Mouse (Mus musculus) lung, embryonic 15.5 days (tissue): ENCODE data around the gene Plagl2. TPM values are rescaled to one million over a fixed set of nuclear protein-coding genes. Genes with fewer than 3 reads are reported as not detected.

Source experiments
- ATAC-seq: fragments of 200-750 bp; cut with Nextera tagmentation; 2 replicates; pipeline ENCODE4 v1.8.0; 2017; ENCODE audit warnings: moderate number of reproducible peaks, borderline replicate concordance; ENCODE audit not compliant: low FRiP score, low TSS enrichment; ENCODE audit errors: extremely low read depth
- H3K27ac ChIP-seq: fragments of 300-500 bp; sonication (generic); 2 replicates; pipeline ENCODE4 v1.5.1; 2015; ENCODE audit warnings: moderate library complexity, mild to moderate bottlenecking, inconsistent platforms
- H3K27me3 ChIP-seq: fragments of 300-500 bp; sonication (generic); 2 replicates; pipeline ENCODE4 v1.6.1; 2015; ENCODE audit warnings: inconsistent platforms
- H3K36me3 ChIP-seq: fragments of 300-500 bp; sonication (generic); 2 replicates; pipeline ENCODE4 v1.6.1; 2015; ENCODE audit warnings: inconsistent platforms
- H3K4me1 ChIP-seq: fragments of 300-500 bp; sonication (generic); 2 replicates; pipeline ENCODE4 v1.6.1; 2015; ENCODE audit warnings: inconsistent platforms
- H3K4me2 ChIP-seq: fragments of 300-500 bp; sonication (generic); 2 replicates; pipeline ENCODE4 v1.6.1; 2015; ENCODE audit warnings: inconsistent platforms, mild to moderate bottlenecking, moderate library complexity
- H3K4me3 ChIP-seq: fragments of 300-500 bp; sonication (generic); 2 replicates; pipeline ENCODE4 v1.5.1; 2015; ENCODE audit warnings: mild to moderate bottlenecking, inconsistent platforms
- H3K9ac ChIP-seq: fragments of 300-500 bp; sonication (generic); 2 replicates; pipeline ENCODE4 v1.6.1; 2015; ENCODE audit warnings: inconsistent platforms
- H3K9me3 ChIP-seq: fragments of 300-500 bp; sonication (generic); 2 replicates; pipeline ENCODE4 v1.6.1; 2016; ENCODE audit warnings: inconsistent platforms
- WGBS: fragments of 180-500 bp; shearing (Covaris S2); methylation state at CpG from one replicate; pipeline ENCODE4 v1.1.7; 2015; 5-methylcytosine and 5-hydroxymethylcytosine counted together
- polyA plus RNA-seq: library from polyadenylated mRNA; unstranded; fragments of >200 nt; fragmentation: Nextera tagmentation; extraction: Ambion mirVana; gene quantifications from 2 replicates; pipeline ENCODE4 v1.2.1, GENCODE M21; 2015

Gene Plagl2
- polyA plus RNA-seq, 1 experiment from 2014 or later = 12.9 TPM

DNA sequence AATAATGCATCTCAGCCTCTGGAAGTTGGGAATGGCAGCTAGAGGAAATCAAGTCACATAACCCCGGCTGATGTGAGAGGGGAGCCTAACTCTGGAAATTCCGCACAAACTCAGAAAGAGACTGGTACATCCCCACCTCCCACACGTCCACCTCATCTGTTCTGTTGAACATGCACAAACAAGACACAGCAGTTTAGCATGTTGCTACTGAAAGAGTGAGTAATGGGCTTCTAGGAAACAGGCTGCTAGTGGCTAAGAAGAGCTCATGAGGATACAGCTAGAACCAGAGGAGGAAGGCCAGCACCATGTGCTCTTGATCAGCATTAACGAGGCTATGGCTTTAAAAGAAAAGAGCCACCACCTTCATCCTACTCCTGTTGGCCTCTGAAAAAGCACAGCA lies 3.3 kb downstream of the Plagl2 start:
- peak overlapping the region; percentile 6; the same call in 1 of the 2 replicates for H3K4me3 ChIP-seq
- peaks cover 48% of the 10 kb centered on the region for H3K4me1 ChIP-seq
- peaks cover 28% of the 10 kb centered on the region for H3K36me3 ChIP-seq
- H3K9ac ChIP-seq = peak overlapping the region; percentile 5; the same call in 1 of the 2 replicates
- H3K27me3 ChIP-seq = no peaks in the 10 kb centered on the region
- ATAC-seq = no peak
- H3K4me2 ChIP-seq = peak overlapping the region; percentile 72
- peak overlapping the region; percentile 96 for H3K27ac ChIP-seq
- H3K9me3 ChIP-seq = no peaks in the 10 kb centered on the region
- WGBS = 50% methylated on average over 4 of the region's 4 CpGs

DNA sequence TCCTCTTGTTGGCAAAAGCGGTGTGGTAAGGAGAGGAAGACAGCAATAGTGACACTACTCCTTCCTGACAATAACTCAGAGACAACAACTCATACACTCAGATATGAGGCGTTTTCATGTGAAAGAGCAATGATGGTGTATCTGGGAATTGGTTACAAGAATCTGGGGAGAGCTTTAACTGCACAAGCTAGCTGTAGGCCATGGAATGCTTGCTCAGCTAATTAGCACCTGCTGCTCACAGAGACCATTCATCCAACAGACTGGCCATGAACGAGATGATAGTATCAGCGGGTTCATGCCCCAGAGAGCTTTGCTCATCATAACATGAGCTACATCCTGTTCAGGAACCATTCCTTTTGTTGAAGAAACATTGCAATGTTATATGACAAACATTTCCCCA lies 4.0 kb downstream of the Plagl2 start:
- Histone ChIP-seq H3K9ac (no peak overlapping the region; the same call in 1 of the 2 replicates), H3K4me2 (no peak overlapping the region), H3K4me3 (no peak overlapping the region), H3K27ac (peak overlapping the region; percentile 96), H3K36me3 (peaks cover 33% of the 10 kb centered on the region), H3K4me1 (peaks cover 41% of the 10 kb centered on the region), H3K9me3 (no peaks in the 10 kb centered on the region), H3K27me3 (no peaks in the 10 kb centered on the region)
- ATAC-seq = no peak
- WGBS = 65% methylated on average over 4 of the region's 4 CpGs

DNA sequence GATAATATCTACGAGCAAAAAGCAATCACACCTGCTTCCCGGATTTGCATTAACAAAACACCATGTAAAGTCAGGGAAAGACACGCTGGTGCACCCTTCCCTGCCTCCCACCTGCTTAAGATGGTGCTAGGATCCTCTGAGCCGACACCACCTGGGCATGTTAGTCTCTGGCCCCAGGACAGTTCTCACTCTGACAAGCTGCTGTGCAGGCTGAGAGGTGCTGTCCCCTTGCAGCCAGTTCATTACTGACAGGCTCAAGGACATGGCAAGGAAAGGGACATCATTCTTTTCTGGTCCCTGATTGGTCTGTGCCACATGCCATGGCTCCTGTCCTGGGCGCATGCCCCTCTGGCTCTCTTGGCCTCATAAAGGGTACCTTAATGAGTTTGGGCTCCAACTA lies 12.7 kb downstream of the Plagl2 start:
- Histone ChIP-seq H3K27me3 (no peaks in the 10 kb centered on the region), H3K4me1 (peaks cover 15% of the 10 kb centered on the region), H3K9ac (no peak overlapping the region), H3K4me3 (no peak overlapping the region), H3K36me3 (peaks cover 51% of the 10 kb centered on the region), H3K27ac (no peak overlapping the region), H3K4me2 (no peak overlapping the region), H3K9me3 (no peaks in the 10 kb centered on the region)
- 83% methylated on average over 5 of the region's 5 CpGs for WGBS
- no peak for ATAC-seq

DNA sequence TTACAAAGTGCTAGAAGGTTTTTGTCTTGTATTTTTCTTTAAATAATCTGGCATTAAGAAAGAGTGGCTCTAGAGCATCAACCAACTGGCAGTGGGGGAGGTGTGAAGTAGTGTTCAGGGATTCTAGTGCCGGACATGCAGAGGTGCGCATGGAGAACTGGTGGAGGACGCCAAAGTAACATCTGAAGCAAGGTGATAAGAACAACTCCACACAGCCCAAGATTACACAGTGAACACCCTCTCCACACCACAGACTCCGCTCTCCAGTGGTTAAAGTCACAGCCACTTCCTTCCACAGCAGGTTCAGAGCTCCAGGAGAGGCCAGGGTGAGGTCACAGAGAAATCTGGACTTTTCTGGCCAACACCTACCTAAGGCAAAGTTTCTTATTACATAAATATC lies 13.3 kb downstream of the Plagl2 start:
- no peak for ATAC-seq
- no peak overlapping the region for H3K9ac ChIP-seq

DNA sequence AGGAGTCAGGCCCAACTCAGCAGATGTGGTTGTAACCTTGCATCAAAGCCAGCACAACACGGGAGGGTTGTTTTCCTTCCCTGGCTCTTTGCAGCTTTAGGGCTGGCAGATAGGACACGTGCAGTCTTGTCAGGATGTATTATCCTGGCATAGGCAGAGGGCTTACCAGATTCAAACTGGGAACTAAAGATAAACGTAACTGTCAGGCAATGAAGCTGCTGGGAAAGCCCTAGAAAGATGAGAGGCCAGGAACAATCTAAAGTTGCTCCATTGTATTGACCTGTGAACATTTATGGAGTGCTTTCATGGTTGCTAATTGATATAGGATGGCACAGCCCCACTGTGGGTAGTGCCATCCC lies 15.7 kb downstream of the Plagl2 start:
- Histone ChIP-seq H3K4me2 (peak overlapping the region; percentile 90), H3K27me3 (no peaks in the 10 kb centered on the region), H3K4me1 (peaks cover 15% of the 10 kb centered on the region), H3K36me3 (peaks cover 24% of the 10 kb centered on the region), H3K27ac (peak overlapping the region; percentile 57; the same call in 1 of the 2 replicates), H3K9me3 (no peaks in the 10 kb centered on the region), H3K4me3 (peak overlapping the region; percentile 67), H3K9ac (peak overlapping the region; percentile 70)
- 8% methylated on average over 3 of the region's 3 CpGs for WGBS
- 0 out of 2 replicates have a peak, but pooled peaks have one; percentile 13 for ATAC-seq

More for the DNA sequence above, 13.3 kb downstream of the Plagl2 start:
- Histone ChIP-seq H3K27ac (no peak overlapping the region), H3K4me1 (peaks cover 15% of the 10 kb centered on the region), H3K9me3 (no peaks in the 10 kb centered on the region), H3K27me3 (no peaks in the 10 kb centered on the region), H3K4me3 (no peak overlapping the region), H3K36me3 (peaks cover 46% of the 10 kb centered on the region), H3K4me2 (no peak overlapping the region)
- 65% methylated on average over 4 of the region's 4 CpGs for WGBS

DNA sequence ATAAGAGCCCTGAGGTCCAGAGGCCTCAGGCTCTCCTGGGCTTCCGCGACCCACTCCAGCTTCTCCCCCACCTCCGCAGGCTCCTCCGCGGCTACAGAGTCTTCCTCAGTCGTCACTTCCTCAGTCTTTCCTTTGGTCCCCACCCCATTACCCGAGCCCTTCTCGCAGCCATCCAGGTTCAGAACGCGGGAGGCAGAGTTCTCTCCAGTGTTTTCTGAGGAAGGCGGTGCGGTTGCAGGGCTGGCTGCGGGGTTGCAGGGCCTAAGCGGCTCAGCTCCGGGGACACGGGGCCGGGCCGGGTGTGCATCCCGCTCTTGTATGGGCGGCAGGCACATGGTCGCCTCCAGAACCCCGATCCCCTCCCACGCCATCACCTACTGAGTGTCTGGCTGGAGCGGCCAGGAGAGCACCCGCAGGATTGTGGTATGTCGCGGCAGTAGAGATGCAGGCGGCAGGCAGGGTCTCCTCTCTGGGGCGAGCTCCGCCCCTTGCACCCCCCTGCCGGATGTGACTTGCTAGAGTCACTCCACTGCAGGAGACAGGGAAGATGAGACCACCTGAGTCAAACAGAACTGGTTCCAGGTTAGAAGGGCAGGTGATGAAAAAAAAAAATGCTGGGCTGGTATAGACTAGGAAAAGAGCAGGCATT lies 16.2 kb downstream of the Plagl2 start, which contains the start of gene Tspyl3:
Gene Tspyl3, minus strand, starts transcription at position 496 of the 649 bp plus-strand sequence.
- ATAC-seq = peak; percentile 77; the same call in 1 of the 2 replicates

DNA sequence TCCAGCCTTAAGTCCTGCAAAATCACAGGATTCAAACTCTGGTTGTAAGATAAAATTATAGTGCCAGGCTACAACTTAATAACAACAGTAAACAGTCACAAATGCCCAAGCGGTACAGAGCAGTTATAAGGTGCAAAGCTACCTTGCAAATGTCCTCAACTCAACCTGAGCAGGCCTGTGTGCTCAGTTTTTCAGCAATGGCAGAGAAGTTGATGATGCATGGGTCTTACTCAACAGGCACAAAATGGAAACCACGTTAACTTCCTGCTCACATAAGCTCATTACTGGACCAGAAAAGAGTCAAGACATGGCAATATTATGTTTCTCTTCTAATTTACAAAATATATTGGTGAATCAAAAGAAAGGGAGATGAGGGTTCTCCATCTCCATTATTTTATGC lies 18.7 kb downstream of the Plagl2 start:
- 0 out of 2 replicates have a peak, but pooled peaks cover 2% of the 10 kb centered on the region for H3K36me3 ChIP-seq
- 86% methylated on average over 2 of the region's 2 CpGs for WGBS
- H3K9me3 ChIP-seq = no peaks in the 10 kb centered on the region
- H3K27ac ChIP-seq = no peak overlapping the region
- peaks cover 15% of the 10 kb centered on the region for H3K4me1 ChIP-seq
- no peak overlapping the region for H3K9ac ChIP-seq
- no peak overlapping the region for H3K4me3 ChIP-seq
- ATAC-seq = no peak
- H3K27me3 ChIP-seq = no peaks in the 10 kb centered on the region
- H3K4me2 ChIP-seq = no peak overlapping the region

More for the DNA sequence above, 16.2 kb downstream of the Plagl2 start, which contains the start of gene Tspyl3:
- Histone ChIP-seq H3K4me3 (peak within 1 kb of the TSS; percentile 67), H3K27ac (peak within 1 kb of the TSS; percentile 64), H3K4me1 (peaks cover 15% of the 10 kb centered on the region), H3K9ac (peak within 1 kb of the TSS; percentile 70), H3K27me3 (no peaks in the 10 kb centered on the region), H3K4me2 (peak within 1 kb of the TSS; percentile 90), H3K9me3 (no peaks in the 10 kb centered on the region), H3K36me3 (peaks cover 19% of the 10 kb centered on the region)
- WGBS = under 1% methylated on average over 31 of the region's 31 CpGs

DNA sequence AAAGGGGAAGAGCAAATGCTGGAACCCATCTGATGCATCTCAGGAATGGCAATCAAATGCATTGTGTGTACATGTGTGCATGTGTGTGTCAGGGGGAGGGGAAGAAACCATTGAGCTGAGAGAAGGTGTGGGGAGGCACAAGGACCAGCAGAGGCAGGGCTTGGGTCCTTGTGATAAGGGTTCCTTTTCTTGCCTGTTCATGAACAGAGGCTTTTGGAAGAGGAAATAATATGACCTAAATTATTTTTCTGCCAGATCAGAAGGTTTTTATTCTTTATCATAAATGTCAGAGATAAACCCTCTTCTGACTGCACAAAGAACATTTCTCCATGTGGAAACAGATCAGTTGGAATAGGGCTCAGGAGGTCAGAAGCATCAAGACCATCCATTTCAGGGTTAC lies 19.1 kb downstream of the Plagl2 start:
- ATAC-seq = no peak
- Histone ChIP-seq H3K9me3 (no peaks in the 10 kb centered on the region), H3K27ac (no peak overlapping the region), H3K4me2 (no peak overlapping the region), H3K36me3 (no peaks in the 10 kb centered on the region), H3K27me3 (no peaks in the 10 kb centered on the region), H3K9ac (no peak overlapping the region), H3K4me3 (no peak overlapping the region), H3K4me1 (peaks cover 15% of the 10 kb centered on the region)

DNA sequence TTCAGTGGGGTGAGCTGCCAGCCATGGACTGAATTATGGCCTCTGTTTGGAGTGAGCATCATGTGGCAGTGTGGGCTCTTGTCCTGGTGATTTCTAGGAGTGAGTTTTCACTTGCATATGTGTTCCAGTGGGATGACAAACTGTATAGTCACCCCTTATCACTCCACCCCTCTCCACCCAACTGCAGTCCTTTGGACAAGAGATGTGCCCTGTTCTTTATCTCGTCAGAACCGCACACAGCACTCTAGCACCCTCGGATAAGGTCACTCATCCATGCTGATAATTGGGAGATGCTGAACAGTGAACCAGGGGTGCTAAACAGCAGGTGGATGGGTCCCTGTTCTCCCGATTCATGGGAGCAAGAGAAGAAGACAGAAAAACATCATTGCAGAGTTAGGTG lies 19.6 kb downstream of the Plagl2 start:
- no peaks in the 10 kb centered on the region for H3K9me3 ChIP-seq
- H3K27me3 ChIP-seq = no peaks in the 10 kb centered on the region
- no peak overlapping the region for H3K27ac ChIP-seq
- 77% methylated on average over 4 of the region's 4 CpGs for WGBS
- H3K4me2 ChIP-seq = no peak overlapping the region
- ATAC-seq = no peak
- H3K4me1 ChIP-seq = peaks cover 15% of the 10 kb centered on the region
- H3K9ac ChIP-seq = no peak overlapping the region
- no peaks in the 10 kb centered on the region for H3K36me3 ChIP-seq
- H3K4me3 ChIP-seq = no peak overlapping the region

DNA sequence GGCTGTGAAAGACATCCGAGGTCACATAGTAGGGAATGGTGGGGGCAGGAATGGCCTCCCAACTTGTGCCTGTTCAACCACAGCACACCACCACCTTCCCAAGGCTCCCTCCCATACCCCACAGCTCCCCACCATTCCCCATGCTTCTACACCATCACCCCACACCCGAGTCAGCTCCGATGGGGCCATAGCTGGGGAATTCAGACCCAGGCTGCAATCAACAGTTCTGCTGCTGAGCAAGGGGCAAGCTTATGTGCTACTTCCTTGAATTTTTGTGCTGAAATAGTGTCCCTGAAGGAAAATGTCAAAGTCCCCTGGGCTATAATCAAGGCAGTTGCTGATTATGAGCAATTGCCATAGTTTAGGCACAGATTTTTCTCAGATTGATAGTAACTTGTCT lies 22.7 kb downstream of the Plagl2 start:
- WGBS = 63% methylated on average over 3 of the region's 3 CpGs
- H3K27ac ChIP-seq = no peak overlapping the region
- ATAC-seq = no peak

DNA sequence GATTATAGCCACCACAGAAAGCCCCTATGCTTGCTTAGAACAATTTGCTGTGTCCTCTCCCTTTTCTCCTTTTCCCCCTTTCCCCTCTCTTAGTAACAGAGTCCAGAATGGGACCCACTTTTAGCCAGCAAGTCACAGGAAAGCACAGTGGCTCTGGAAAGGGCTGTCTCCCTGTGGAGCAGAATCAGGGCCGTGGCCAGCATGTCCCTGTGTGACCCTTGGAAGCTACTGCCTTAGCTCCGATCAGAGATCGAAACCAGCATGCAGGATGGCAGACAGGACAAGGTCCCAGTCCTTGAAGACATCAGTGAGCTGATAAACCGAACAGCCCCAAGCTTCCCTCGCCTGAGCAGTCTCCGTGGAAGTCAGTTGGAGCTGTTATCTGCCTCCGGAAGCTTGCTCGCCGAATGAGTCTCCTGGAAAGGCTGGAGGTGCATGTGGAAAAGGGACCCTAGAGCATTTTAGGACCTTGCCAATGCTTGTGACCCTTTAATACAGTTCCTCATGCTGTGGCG lies 23.3 kb downstream of the Plagl2 start:
- Histone ChIP-seq H3K27me3 (no peaks in the 10 kb centered on the region), H3K9ac (no peak overlapping the region), H3K36me3 (no peaks in the 10 kb centered on the region), H3K27ac (no peak overlapping the region), H3K4me2 (no peak overlapping the region), H3K9me3 (no peaks in the 10 kb centered on the region), H3K4me3 (no peak overlapping the region), H3K4me1 (peaks cover 5% of the 10 kb centered on the region; the same call in 1 of the 2 replicates)
- no peak for ATAC-seq
- WGBS = 77% methylated on average over 10 of the region's 10 CpGs

More for the DNA sequence above, 22.7 kb downstream of the Plagl2 start:
- no peak overlapping the region for H3K4me2 ChIP-seq
- peaks cover 5% of the 10 kb centered on the region; the same call in 1 of the 2 replicates for H3K4me1 ChIP-seq
- H3K27me3 ChIP-seq = no peaks in the 10 kb centered on the region
- H3K9ac ChIP-seq = no peak overlapping the region
- H3K36me3 ChIP-seq = no peaks in the 10 kb centered on the region
- H3K4me3 ChIP-seq = no peak overlapping the region
- H3K9me3 ChIP-seq = no peaks in the 10 kb centered on the region

DNA sequence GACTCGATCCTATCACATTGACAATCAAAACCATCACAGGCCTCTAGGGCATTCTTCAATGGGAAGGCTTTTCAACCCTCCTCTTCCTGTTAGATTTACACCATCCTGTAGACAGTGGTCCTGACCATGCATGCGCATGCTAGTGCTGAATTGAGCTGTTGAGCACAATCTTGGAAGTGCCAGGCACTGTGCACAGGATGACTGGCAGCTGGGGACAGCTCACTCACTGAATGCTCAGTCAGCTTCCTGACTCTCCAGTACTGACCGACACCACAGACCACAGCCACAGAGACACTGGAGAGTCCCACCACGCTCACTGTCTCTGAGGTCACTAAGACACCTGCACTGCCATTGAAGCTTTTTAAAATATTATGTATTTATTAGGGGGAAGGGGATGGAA lies 25.8 kb downstream of the Plagl2 start:
- no peak overlapping the region for H3K9ac ChIP-seq
- H3K4me3 ChIP-seq = no peak overlapping the region
- H3K36me3 ChIP-seq = no peaks in the 10 kb centered on the region
- H3K4me2 ChIP-seq = no peak overlapping the region
- H3K4me1 ChIP-seq = peaks cover 5% of the 10 kb centered on the region; the same call in 1 of the 2 replicates
- no peaks in the 10 kb centered on the region for H3K27me3 ChIP-seq
- no peaks in the 10 kb centered on the region for H3K9me3 ChIP-seq
- no peak overlapping the region for H3K27ac ChIP-seq
- WGBS = 78% methylated on average over 4 of the region's 4 CpGs
- no peak; the same call in 1 of the 2 replicates for ATAC-seq
